Mouse (Mus musculus): ENCODE data around the gene Pcsk5. TPM values are rescaled to one million over a fixed set of nuclear protein-coding genes. Genes with fewer than 3 reads are reported as not detected.
A peak's percentile ranks its signal among the peaks of the same experiment; 100 is the strongest.

Gene Pcsk5
- total RNA-seq, 4 experiments from 2014 or later: 179 to 277 (median 199) TPM

DNA sequence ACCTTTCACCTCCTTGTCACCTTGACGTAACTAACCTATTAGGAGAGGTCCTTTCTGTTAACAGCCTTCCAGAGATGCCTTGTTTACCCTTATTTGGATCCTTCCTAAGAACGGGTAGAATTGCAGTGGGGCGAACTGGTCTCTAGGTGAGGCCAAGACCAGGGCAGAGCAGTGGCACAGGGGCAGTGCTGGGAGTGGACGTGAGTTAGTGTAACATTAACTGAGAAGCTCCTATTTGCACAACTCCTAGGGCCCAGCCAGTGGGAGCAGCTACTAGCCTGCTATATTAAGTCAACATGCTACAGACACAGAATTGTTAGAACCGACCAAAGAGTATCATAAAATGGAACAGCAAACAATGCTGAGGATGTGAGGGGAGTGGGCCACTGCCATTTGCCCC is 30.8 kb downstream of the Pcsk5 start:
- DNase-seq: no peak

- DNase-seq: no peak
Observed at GRCm38 (mm10) chr19:17800798-17801197, 36.6 kb downstream of the Pcsk5 start.

- no peak for DNase-seq
Observed at GRCm38 (mm10) chr19:17799419-17800185, 37.8 kb downstream of the Pcsk5 start.

DNA sequence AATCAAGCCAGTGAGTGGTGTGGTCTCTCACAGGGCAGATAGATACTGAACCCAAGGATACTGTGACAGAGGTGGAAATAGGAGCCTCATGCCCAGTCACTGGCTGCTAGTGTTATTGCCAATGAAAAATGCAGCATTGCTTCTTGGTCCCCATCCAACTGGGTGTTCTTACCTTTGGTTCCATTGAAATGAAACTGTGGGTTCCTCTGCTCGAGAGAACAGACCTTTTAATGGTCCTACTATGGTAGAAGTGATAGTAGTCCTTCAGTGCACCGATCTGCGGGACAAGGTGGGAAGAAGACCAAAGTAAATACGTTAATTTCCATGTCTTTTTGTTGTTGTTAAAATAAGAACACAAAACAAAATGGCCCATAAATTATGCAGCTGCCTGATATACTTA is 44.0 kb downstream of the Pcsk5 start:
- peak; percentile 28 for DNase-seq

GRCm38 (mm10) chr19:17791485-17792052 is 45.9 kb downstream of the Pcsk5 start:
- DNase-seq: no peak

DNA sequence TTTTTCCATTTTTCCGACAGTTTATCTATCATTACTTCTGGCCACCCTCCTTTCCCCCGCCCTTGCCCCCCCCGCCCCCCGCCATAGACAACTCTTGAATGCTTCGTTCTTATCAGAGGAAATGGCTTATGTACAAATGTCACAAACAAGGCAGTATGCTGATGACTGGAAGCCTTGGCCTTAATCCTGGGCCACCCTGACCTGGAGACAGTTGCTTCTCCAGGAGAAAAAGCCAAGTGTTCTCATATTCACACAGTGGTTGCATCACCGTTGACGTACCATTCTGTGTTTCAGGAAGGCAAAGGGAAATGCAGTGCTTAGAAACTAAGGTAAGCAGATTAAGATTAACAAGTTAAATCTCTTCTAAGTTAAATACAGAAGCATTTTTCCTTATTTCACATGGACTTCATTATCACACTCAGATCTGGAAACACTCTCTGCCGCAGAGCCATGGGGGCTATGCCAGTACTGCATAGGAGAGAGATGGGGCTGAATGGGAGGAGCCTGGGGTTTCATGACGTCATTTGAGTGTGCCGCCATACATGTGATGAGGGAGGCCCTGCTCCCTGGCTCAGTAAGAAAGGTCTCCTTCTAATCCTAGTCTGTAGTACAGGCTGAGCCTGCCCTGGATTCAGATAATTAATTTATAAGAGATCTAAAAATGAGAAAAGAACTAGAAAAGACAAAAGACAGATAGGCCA is 48.7 kb downstream of the Pcsk5 start:
- peak; percentile 79 for DNase-seq

DNA sequence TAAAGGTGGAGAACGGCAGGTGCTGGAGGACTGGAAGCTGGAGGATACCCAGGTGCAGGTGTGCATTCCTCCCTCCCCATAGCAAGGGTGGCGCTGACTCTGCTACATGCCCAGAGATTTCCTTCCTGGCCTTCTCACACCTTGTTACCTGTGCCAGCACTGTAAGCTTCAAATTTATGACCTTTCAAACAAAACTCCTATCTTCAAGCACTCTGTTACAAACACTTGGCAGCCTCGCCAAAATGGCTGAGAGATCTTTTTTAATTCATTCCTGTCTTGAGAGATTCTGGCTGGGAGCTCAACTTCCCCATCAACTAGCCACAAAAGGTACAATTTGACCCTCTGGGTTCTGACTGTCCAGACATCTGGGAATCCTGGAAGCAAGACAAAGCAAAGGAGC is 50.7 kb downstream of the Pcsk5 start:
- DNase-seq: no peak

- DNase-seq: peak; percentile 54
Observed at GRCm38 (mm10) chr19:17784401-17785192, 52.8 kb downstream of the Pcsk5 start.

GRCm38 (mm10) chr19:17783231-17783630 is 54.2 kb downstream of the Pcsk5 start:
- DNase-seq: no peak

DNA sequence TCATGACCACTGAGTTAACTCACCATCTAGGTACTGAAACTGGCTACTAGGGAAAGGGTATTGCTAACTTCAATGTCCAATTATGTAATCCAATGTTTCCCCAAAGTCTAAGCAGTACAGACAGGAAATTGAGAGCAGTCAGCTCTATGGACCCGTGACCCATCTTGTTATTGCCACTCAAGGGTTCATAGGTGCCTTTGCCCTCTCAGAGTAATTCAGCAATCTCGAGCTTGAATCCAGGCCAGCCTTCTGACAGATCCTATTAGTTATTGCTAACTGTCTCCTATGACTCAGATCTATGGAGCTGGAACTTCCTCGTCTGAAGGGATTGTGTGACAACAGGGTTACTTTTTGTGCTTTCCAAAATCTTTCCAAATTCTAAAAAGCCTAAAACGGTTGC is 56.1 kb downstream of the Pcsk5 start:
- DNase-seq: peak; percentile 71

DNA sequence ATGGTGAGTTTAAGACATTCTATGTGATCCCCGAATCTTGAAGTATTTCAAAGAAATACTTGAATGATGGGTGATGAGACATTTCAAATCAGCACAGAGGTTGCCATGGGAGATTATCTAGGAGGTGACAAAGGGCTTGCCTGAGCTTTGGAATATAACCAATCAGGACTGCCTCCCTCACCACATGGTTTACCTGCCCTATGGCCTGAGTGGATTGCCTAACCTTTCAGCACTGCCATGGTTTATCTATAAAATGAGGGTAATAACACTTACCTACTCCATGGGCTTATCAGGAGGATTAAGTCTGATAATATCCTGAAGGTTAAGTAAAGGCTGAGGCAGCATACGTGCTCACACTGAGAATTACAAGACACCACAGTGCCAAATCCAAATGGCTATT is 61.5 kb downstream of the Pcsk5 start:
- DNase-seq: no peak

DNA sequence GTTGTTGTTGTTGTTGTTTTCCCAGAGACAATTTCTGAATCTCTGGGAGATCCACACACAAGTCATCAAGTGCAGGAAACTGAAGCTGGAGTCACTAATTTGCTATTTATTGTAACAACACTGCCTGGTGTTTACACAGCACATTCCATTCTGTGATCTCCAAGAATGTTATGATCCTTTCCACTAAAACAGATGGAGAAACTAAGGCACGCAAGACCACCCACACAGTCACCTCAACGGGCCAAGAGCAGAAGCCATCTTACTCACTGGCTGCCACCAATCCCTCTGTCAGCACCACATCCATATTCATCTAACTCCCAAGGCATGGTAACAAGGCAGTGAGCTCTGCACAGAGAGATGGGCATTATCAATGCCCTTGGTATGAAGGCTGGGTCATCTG is 62.3 kb downstream of the Pcsk5 start:
- DNase-seq: no peak

DNA sequence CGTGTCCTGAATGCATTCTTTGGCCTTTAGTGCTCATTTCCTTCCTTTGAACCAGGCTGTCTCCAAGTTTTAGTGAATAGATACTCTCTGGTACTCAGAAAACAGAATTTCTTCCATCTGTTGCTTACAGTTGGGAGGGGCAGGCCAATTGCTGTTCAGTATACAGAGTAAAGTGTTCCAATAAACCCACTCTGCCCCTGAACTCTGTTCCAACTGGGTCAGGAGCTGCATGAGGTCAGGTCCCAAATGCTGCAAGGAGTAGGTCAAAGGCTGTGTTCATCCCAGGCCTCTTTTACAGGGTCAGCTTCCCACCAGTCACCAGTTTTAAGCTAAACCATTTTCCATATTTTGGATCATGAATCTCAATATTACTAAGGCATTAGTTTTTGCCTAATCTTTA is 63.4 kb downstream of the Pcsk5 start:
- DNase-seq: no peak

- DNase-seq: no peak
Observed at GRCm38 (mm10) chr19:17769610-17770399, 67.6 kb downstream of the Pcsk5 start.

- no peak for DNase-seq
Observed at GRCm38 (mm10) chr19:17765001-17765400, 72.4 kb downstream of the Pcsk5 start.

- DNase-seq: peak; percentile 58
Observed at GRCm38 (mm10) chr19:17762740-17763139, 74.7 kb downstream of the Pcsk5 start.

DNA sequence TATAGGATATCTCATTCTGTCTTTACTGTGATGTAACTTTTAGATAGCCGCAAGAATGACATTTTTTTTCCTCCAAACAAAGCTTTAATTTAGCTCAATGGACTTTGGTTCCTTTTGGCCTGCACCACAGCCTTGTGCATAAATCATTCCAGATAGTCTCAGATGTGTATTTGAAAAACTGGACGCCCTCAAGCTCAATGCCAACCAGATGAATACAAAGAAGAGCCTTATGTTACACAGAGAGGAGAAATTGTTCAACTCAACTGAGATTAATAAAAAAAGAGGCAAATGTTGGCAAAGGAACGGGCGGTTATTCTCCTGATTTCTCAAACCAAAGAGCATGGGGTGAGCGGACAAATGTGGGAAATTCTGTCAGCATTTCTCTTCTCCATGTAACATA is 75.8 kb downstream of the Pcsk5 start:
- DNase-seq: no peak

GRCm38 (mm10) chr19:17752841-17753240 is 84.6 kb downstream of the Pcsk5 start:
- no peak for DNase-seq

GRCm38 (mm10) chr19:17748331-17748730 is 89.1 kb downstream of the Pcsk5 start:
- no peak for DNase-seq

DNA sequence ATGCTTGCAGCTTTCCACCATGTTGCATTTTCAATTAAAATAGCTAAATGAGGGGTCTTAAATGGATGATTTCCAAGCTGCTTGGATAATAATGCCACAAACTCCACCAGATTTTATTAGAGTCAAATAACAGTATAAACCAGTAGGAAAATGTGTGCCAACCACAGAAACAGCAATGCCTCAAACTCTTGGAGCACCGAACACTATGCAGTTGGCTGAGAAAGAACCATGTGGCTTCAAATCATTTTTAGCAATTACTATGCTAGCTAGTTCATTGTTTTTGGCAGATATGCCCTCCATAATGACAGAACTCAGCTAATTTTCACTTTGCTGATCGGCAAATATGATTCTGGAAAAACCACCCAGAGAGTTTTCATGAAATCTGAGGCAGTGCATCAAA is 92.1 kb downstream of the Pcsk5 start:
- DNase-seq: no peak

- DNase-seq: no peak
Observed at GRCm38 (mm10) chr19:17744474-17745069, 92.9 kb downstream of the Pcsk5 start.

GRCm38 (mm10) chr19:17741465-17741864 is 96.0 kb downstream of the Pcsk5 start:
- no peak for DNase-seq
